Mouse (Mus musculus) cerebellum, adult (tissue): ENCODE measurements around the gene Dpysl5.
A peak's percentile ranks its signal among the peaks of the same experiment; 100 is the strongest.
"Not testable (repeated sequence)": the region's sequence is repeated elsewhere in the genome, so short reads cannot be mapped to it uniquely, and the experiment has no call there.

Experiments
- ATAC-seq: cut with Nextera tagmentation; 2 replicates; pipeline ENCODE4 v1.9.2; 2017; ENCODE audit warnings: mild to moderate bottlenecking, moderate library complexity, mixed read lengths; ENCODE audit not compliant: insufficient number of reproducible peaks, low FRiP score, low TSS enrichment

Dpysl5 gene

GRCm38 (mm10) chr5:30711147-30712001, at the start of gene Dpysl5:
Dpysl5 (plus strand) TSS chr5:30711564.
- peak; percentile 92 for ATAC-seq

GRCm38 (mm10) chr5:30665360-30665759, 46.0 kb upstream of the Dpysl5 start:
- ATAC-seq, result no peak

DNA sequence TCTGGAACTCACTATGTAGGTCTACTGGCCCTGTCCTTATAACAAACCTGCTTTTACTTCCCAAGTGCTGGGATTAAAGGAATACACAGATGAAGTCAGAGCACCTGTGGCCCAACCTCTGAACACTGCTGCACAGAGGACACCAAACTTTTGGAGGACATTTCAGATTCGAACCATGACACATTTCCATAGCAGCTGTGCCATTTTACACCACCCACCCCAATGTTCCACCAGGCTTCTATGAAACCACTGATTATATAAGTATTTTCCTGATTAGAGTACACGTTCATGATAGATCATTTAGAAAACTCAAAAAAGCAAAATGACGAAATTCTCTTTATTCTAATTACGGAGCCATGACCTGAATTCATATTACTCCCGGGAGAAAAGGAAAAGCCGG, 45.4 kb upstream of the Dpysl5 start:
- ATAC-seq, result no peak

DNA sequence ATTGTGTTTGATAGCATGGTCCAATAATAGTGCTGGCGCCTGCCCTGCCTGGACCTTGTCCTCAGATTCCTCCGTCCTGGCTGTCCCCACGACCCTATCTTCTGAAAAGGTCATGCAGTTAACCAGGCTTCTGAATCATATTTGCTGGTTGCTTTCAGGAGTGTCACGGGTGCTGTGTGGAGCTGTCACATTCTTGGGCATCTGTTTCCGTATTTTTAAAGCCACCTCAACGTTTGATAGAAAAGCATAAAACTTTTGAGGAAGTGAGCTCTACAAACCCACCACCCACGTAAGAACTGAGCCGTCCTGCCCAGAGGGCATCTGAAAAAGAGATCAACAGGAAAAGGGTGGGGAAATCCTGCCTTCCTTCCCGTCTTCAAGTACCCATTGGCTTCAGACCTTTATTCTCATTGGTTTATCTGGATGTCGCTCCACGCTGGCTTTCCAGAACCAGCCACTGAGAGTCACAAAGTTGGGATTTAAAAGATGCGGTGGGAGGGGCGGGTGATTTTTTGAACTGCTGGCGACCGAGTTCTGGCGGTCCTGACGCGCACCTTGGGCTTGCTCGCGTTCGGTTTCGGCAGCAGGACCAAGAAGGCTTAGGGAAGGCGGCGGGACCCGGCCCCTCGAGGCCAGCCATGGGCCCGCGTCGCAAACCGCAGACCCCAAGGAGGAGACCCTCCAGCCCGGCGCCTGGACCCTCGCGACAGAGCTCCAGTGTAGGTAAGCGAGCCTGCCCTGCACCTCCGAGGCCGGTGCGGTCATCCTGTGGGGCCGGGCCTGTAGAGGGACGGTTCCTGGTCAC, 44.8 kb upstream of the Dpysl5 start, which contains the start of gene Cenpa:
Gene Cenpa, plus strand, starts transcription at position 387 of the 805 bp plus-strand sequence.
- peak; percentile 99 for ATAC-seq

- ATAC-seq, result no peak
Measured at GRCm38 (mm10) chr5:30667215-30667614, 44.1 kb upstream of the Dpysl5 start.

DNA sequence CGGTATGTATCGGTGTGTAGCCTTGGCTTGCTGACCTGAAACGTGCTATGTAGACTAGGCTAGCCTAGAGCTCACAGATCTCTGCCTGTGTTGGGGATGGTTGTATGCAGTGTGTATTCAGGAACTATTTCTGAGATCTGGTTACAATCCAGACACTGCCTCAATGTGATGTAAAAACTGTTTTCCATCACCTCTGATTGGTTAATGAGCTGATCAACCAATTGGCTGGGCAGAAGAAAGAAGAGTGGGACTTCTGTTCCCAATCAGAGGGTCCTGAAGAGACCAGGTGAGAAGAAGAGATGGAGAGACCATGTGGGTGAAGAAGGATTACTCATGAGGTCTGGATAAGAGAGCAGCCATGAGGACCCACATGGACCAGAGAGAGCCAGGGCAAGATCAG, 43.7 kb upstream of the Dpysl5 start:
- ATAC-seq, result no peak

- ATAC-seq, result no peak
Measured at GRCm38 (mm10) chr5:30668637-30669495, 42.5 kb upstream of the Dpysl5 start.

DNA sequence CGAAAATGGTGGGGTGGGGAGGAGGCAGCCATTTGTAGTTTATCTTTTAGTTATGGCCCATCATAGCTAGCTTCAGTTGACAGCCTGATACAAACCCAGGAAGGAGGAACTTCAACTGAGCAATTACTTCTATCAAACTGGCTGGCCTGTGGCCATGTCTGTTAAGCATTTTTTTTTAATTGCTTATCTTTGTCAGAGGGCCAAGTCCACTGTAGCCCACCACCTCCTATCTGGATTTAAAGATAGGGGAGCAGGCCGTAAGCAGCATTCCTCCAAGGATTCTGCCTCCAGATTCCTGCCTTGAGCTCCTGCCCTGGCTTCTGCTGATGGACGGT, 41.9 kb upstream of the Dpysl5 start:
- ATAC-seq, result no peak

DNA sequence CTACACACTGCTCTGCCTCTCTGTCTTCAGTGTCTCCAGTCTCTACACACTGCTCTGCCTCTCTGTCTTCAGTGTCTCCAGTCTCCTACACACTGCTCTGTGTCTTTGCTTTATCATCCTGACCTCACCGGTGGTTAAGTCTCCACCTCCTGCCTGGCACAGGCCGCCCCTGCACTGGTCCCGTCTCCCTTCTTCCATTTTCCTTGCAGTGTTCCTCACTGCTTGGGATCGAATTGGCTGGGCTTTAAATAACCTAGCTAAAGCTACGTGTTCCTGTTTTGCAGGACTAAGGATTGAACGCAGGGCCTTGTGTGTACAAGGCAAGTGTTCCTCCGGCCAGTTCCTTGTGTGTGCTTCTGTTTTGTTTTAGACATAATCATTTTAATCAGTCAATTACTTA, 41.3 kb upstream of the Dpysl5 start:
- ATAC-seq, result no peak

GRCm38 (mm10) chr5:30674001-30674400, 37.4 kb upstream of the Dpysl5 start:
- no peak for ATAC-seq

- no peak for ATAC-seq
Measured at GRCm38 (mm10) chr5:30676800-30677199, 34.6 kb upstream of the Dpysl5 start.

DNA sequence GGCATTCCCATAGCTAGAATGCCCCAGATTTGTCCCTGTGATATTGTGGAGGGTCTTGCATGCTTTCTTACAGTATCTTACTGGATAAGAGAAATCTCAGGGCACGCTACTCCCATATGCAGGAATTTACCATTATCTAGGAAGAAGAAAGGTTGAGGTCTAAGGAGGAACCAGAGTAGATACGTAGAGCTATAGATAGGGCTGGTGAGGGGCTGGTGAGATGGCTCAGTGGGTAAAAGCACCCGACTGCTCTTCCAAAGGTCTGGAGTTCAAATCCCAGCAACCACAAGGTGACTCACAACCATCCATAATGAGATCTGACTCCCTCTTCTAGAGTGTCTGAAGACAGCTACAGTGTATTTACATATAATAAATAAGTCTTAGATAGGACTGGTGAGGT, 33.3 kb upstream of the Dpysl5 start:
- not testable (repeated sequence) for ATAC-seq

DNA sequence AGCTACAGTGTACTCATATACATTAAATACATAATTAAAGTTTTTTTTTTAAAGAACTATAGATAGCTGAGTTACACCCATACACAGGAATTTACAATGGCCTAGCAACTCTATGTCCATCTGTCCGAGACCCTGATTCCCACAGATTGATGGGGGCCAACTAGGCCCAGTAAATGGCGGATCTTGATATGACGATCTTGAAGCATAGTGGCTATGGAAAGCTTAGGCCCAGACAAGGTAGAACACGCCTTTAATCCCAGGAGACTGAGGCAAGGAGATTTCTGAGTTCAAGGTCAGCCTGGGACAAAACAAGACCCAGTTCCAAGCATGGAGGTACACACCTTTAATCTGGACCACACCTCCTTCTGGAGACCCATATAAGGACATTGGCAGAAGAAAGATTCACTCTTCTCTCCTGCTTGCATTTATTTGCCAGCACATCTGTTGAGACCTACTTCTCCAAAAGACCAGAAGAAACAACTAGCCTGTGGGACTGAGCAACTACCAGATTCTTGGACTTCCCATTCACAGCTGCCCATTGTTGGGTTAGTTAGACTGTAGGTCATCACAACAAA, 32.6 kb upstream of the Dpysl5 start:
- ATAC-seq, result no peak

DNA sequence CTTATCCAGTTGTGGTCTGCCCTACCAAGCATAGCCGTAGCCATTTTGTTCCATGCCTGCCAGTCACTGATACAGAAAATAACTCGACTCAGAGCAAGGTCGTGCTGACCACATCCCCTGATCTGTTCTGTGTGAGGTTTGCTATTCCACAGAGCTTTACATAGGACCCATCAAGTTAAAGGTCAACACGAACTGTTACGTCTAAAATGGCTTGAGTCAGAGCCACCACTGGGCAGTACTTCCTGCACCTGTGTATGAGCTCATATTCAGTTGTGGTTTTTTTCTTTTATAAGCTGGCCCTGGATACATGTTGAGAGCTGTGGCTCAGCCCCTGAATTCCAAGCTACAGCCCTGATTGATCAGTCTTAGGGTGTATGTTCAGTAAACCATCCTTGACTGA, 31.8 kb upstream of the Dpysl5 start:
- ATAC-seq, result no peak

GRCm38 (mm10) chr5:30681970-30682369, 29.4 kb upstream of the Dpysl5 start:
- no peak for ATAC-seq

GRCm38 (mm10) chr5:30682967-30683600, 28.3 kb upstream of the Dpysl5 start:
- no peak for ATAC-seq

DNA sequence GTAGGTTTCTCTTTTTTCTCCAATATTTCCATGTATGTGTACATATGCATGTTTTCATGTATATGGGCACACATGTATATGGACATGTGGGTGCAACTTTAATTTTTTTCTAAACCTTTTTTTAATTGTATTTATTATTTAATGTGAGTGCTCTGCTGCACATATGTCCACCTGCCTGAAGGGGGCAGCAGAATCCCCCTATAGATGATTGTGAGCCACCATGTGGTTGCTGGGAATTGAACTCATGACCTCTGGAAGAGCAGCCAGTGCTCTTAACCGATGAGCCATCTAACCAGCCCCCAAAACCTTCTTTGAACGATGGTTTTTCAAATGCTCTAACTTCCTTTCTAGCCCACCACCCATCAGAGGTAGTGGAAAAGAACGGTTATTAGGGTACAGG, 27.4 kb upstream of the Dpysl5 start:
- no peak for ATAC-seq

GRCm38 (mm10) chr5:30686781-30687180, 24.6 kb upstream of the Dpysl5 start:
- no peak for ATAC-seq

DNA sequence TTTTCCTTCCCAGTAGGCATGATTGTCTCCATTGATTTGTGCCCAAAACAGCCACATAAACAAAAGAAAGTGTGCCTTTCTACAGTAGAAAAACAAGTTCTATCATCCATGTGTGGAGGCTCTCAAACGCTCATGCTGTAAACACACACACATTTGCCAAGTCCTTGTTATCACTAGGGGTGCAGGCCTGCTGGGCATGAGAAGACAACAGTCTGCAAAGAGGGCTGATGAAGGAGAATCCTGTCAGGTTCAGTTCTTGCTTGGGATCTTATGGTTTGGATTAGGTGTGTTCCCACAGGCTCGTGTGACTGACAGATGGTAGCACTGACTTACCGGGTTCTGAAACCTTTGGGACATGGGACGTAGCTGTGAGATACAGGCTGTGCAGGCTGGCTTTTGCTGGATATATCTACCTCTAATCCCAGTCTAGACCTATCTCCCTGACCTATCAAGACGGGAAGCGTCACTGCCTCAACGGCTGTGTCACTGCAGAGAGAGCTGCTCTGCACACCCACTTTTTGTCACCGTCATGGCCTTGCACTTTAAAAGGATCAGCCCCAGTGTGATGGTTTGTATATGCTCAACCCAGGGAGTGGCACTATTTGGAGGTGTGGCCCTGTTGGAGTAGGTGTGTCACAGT, 10.9 kb upstream of the Dpysl5 start:
- no peak for ATAC-seq
